In the genomic region with DNA sequence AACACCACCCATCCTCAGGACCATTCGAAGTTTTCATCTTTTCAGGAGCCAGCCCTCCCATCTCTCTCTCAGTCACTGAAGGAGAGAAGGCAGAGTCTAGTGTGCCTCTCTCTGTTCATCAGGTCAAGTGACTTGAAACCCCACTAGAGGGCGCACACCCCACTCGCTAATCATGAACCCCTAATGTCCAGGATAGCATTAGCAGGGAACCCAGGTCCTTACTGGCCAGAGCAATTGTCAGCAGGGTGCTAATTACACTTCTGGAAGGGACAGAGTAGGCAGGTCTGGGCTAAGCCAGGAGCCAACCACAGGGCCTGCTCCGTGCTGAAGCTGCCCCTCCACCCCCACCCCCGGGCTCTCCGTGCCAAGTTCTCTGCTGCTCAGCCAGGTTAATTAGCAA, we compare ENCODE assay signal across 8 mouse cellular contexts.
DNase-seq lines count a peak whose midpoint lies in the region; ATAC-seq and TF ChIP-seq lines count a peak whose summit lies in the region.

No protein-coding gene starts in this region.

- no peak overlapping the region for H3K27ac ChIP-seq in MEL (ENCODE audit: control insufficient read depth, low read depth, low read length)

- H3K36me3 ChIP-seq in MEL (ENCODE audit: control insufficient read depth in 1 of 2, insufficient read depth in 2 of 2, low read length in 2 of 2): no peaks in the 10 kb centered on the region

- no peak overlapping the region for H3K4me3 ChIP-seq in MEL (ENCODE audit: control insufficient read depth in 1 of 2, insufficient read depth in 1 of 2, low read depth in 2 of 2, low read length in 2 of 2)

- no peak overlapping the region for H3K9ac ChIP-seq in MEL (ENCODE audit: control insufficient read depth, low read depth, low read length, poor library complexity, severe bottlenecking)

- no peaks in the 10 kb centered on the region for H3K79me2 ChIP-seq in MEL (ENCODE audit: control insufficient read depth, insufficient read depth, low read length, poor library complexity)

- TF ChIP-seq RAD21 in MEL (IDR thresholded peaks at IDR 0.05; ENCODE audit: low read depth, low read length): peak; percentile 33

- ATAC-seq in erythroblast, adult 5-6 weeks (replicated peaks; ENCODE audit: low FRiP score, poor library complexity, severe bottlenecking): peak; percentile 63; the same call in 1 of the 2 replicates
- no peak for ATAC-seq in monocyte, adult 5-6 weeks (replicated peaks; ENCODE audit: insufficient number of reproducible peaks, low FRiP score, low TSS enrichment, poor library complexity, severe bottlenecking)

- TF ChIP-seq CTCF in MEL (IDR thresholded peaks at IDR 0.05 in 2 of 3, conservative IDR thresholded peaks at IDR 0.05 in 1 of 3; ENCODE audit: control insufficient read depth in 1 of 3, insufficient read depth in 1 of 3, low read depth in 2 of 3, low read length in 3 of 3, poor library complexity in 1 of 3, severe bottlenecking in 1 of 3): peak; percentile 25 to 57 (median 54); a peak in 5 of 6 replicates
- TF ChIP-seq CTCF in brain, embryonic 14.5 days (IDR thresholded peaks at IDR 0.05; ENCODE audit: borderline replicate concordance, extremely low read depth, insufficient read depth, insufficient read length): peak; percentile 78; the same call in 1 of the 2 replicates

- no peaks in the 10 kb centered on the region for H3K4me1 ChIP-seq in MEL (ENCODE audit: control insufficient read depth in 1 of 2, insufficient read depth in 2 of 2, low read length in 2 of 2)

- no peak for TF ChIP-seq EP300 in MEL (IDR thresholded peaks at IDR 0.05; ENCODE audit: low read depth in 1 of 2, low read length in 2 of 2)

- H3K27me3 ChIP-seq in MEL (ENCODE audit: control insufficient read depth in 1 of 2, insufficient read depth in 2 of 2, low read length in 2 of 2): no peaks in the 10 kb centered on the region

- no peak for TF ChIP-seq POLR2A in MEL (IDR thresholded peaks at IDR 0.05; ENCODE audit: control insufficient read depth in 1 of 2, insufficient read depth in 1 of 2, low read depth in 1 of 2, low read length in 2 of 2, poor library complexity in 1 of 2)
- TF ChIP-seq POLR2A in brain, embryonic 14.5 days (IDR thresholded peaks at IDR 0.05; ENCODE audit: borderline replicate concordance, extremely low read depth, insufficient read depth, insufficient read length, poor library complexity, severe bottlenecking): no peak

- peak; percentile 31 for DNase-seq in MEL (ENCODE audit: low read depth, low spot score)
- peak; percentile 93 for DNase-seq in brain, embryonic 14.5 days (ENCODE audit: low read depth)
- peak; percentile 68 for DNase-seq in heart, postnatal 4 days
- peak; percentile 71 to 75 for DNase-seq in layer of hippocampus, adult 8-10 months (ENCODE audit: low spot score in 2 of 2)
- peak; percentile 34 for DNase-seq in lung, postnatal 25 days (ENCODE audit: low spot score)
- peak; percentile 66 for DNase-seq in retina, postnatal 7 days (ENCODE audit: low read depth, low spot score)

- H3K9me3 ChIP-seq in MEL (replicated peaks; ENCODE audit: insufficient read depth, low read length): no peaks in the 10 kb centered on the region

TF ChIP-seq in MEL, 35 proteins besides CTCF, POLR2A, EP300 and RAD21:
- no peak for TF ChIP-seq JUND (IDR thresholded peaks at IDR 0.05; ENCODE audit: low read depth, low read length)
- TF ChIP-seq ZMIZ1 (IDR thresholded peaks at IDR 0.05; ENCODE audit: low read depth, low read length): no peak
- 0 out of 2 replicates have a peak, but pooled peaks have one; percentile 14 for TF ChIP-seq ZC3H11A (IDR thresholded peaks at IDR 0.05; ENCODE audit: low read depth, low read length)
- TF ChIP-seq SMC3 (IDR thresholded peaks at IDR 0.05; ENCODE audit: low read depth, low read length): peak; percentile 43
- TF ChIP-seq CHD2 (IDR thresholded peaks at IDR 0.05; ENCODE audit: low read length): no peak
- no peak for TF ChIP-seq ZKSCAN1 (IDR thresholded peaks at IDR 0.05; ENCODE audit: low read depth, low read length)

Comparison
In these comparisons a context has a peak if more than half of its experiments do, and no peak if none do; other contexts are left out.
1. DNase-seq: peak in every context shown above with its lines; median percentile 93 in brain, embryonic 14.5 days; 73 in layer of hippocampus, adult 8-10 months; 68 in heart, postnatal 4 days; 66 in retina, postnatal 7 days; 34 in lung, postnatal 25 days; 31 in MEL.